Mouse (Mus musculus) E14TG2a.4 (cell line): ENCODE measurements at regions not wholly inside any gene's neighbourhood (a gene's known extent, or its start where the extent isn't known, plus 50 kb on each side); places are given as distances from the start of the nearest gene placed in this dataset.

Experiments used
- H3K27me3 ChIP-seq: 2 replicates; pipeline ENCODE4 v1.6.1; 2014; ENCODE audit warnings: low read length, control low read depth; ENCODE audit not compliant: insufficient read depth
- H3K36me3 ChIP-seq: 2 replicates; pipeline ENCODE4 v1.6.1; 2014; ENCODE audit warnings: low read length, control low read depth; ENCODE audit not compliant: insufficient read depth
- H3K4me1 ChIP-seq: replicated peaks from 2 replicates; pipeline ENCODE4 v1.6.1; 2014; ENCODE audit warnings: low read depth, low read length, control low read depth
- H3K4me3 ChIP-seq: replicated peaks from 2 replicates; pipeline ENCODE4 v1.5.1; 2014; ENCODE audit warnings: mild to moderate bottlenecking, low read length
- H3K9me3 ChIP-seq: 2 replicates; pipeline ENCODE4 v1.6.1; 2014; ENCODE audit warnings: low read length, control low read depth
- CTCF ChIP-seq: conservative IDR thresholded peaks from 2 replicates; pipeline ENCODE4 v1.5.1; 2014; ENCODE audit warnings: low read length
- NANOG ChIP-seq: IDR thresholded peaks from 2 replicates; pipeline ENCODE4 v1.6.1; 2014; ENCODE audit warnings: borderline replicate concordance, low read length, mixed read lengths
- POU5F1 ChIP-seq: IDR thresholded peaks from 2 replicates; pipeline ENCODE4 v1.6.1; 2014; ENCODE audit warnings: low read length, borderline replicate concordance

GRCm38 (mm10) chr3:9200156-9200555 lies 409.7 kb downstream of the Zfp704 start:
- Histone ChIP-seq H3K27me3 (peaks cover 23% of the 10 kb centered on the region), H3K9me3 (no peaks in the 10 kb centered on the region), H3K4me3 (no peak overlapping the region), H3K4me1 (no peaks in the 10 kb centered on the region), H3K36me3 (no peaks in the 10 kb centered on the region)
- no peak for TF ChIP-seq CTCF

GRCm38 (mm10) chr3:9198652-9199332 lies 411.1 kb downstream of the Zfp704 start:
- TF ChIP-seq CTCF: no peak
- no peak for TF ChIP-seq NANOG
- TF ChIP-seq POU5F1: no peak
- Histone ChIP-seq H3K36me3 (no peaks in the 10 kb centered on the region), H3K4me3 (no peak overlapping the region), H3K27me3 (peaks cover 17% of the 10 kb centered on the region), H3K4me1 (no peaks in the 10 kb centered on the region), H3K9me3 (no peaks in the 10 kb centered on the region)

- TF ChIP-seq CTCF (no peak), POU5F1 (no peak), NANOG (no peak)
Measured at GRCm38 (mm10) chr3:9195781-9196180, 414.1 kb downstream of the Zfp704 start.

GRCm38 (mm10) chr3:9189366-9190287 lies 420.3 kb downstream of the Zfp704 start:
- no peaks in the 10 kb centered on the region for H3K4me1 ChIP-seq
- no peaks in the 10 kb centered on the region for H3K9me3 ChIP-seq
- no peak overlapping the region for H3K4me3 ChIP-seq
- TF ChIP-seq POU5F1: no peak
- no peak for TF ChIP-seq NANOG
- TF ChIP-seq CTCF: no peak
- H3K27me3 ChIP-seq: peaks cover 11% of the 10 kb centered on the region
- H3K36me3 ChIP-seq: no peaks in the 10 kb centered on the region

More at GRCm38 (mm10) chr3:9195781-9196180, 414.1 kb downstream of the Zfp704 start:
- Histone ChIP-seq H3K4me3 (no peak overlapping the region), H3K9me3 (no peaks in the 10 kb centered on the region), H3K36me3 (no peaks in the 10 kb centered on the region), H3K27me3 (peaks cover 11% of the 10 kb centered on the region; the same call in 1 of the 2 replicates), H3K4me1 (no peaks in the 10 kb centered on the region)

GRCm38 (mm10) chr3:9186364-9187120 lies 423.3 kb downstream of the Zfp704 start:
- Histone ChIP-seq H3K27me3 (peaks cover 15% of the 10 kb centered on the region), H3K9me3 (no peaks in the 10 kb centered on the region), H3K4me1 (no peaks in the 10 kb centered on the region), H3K36me3 (no peaks in the 10 kb centered on the region), H3K4me3 (no peak overlapping the region)
- TF ChIP-seq CTCF: no peak
- no peak for TF ChIP-seq POU5F1
- TF ChIP-seq NANOG: no peak

GRCm38 (mm10) chr3:9181576-9181975 lies 428.3 kb downstream of the Zfp704 start:
- no peak for TF ChIP-seq CTCF
- TF ChIP-seq POU5F1: no peak
- no peak for TF ChIP-seq NANOG
- no peak overlapping the region for H3K4me3 ChIP-seq
- H3K36me3 ChIP-seq: no peaks in the 10 kb centered on the region
- H3K9me3 ChIP-seq: no peaks in the 10 kb centered on the region
- no peaks in the 10 kb centered on the region for H3K4me1 ChIP-seq
- H3K27me3 ChIP-seq: 0 out of 2 replicates have a peak, but pooled peaks cover 4% of the 10 kb centered on the region

GRCm38 (mm10) chr3:9179641-9180040 lies 430.2 kb downstream of the Zfp704 start:
- no peak for TF ChIP-seq CTCF
- no peak for TF ChIP-seq NANOG
- no peak for TF ChIP-seq POU5F1
- no peak overlapping the region for H3K4me3 ChIP-seq
- 0 out of 2 replicates have a peak, but pooled peaks cover 4% of the 10 kb centered on the region for H3K27me3 ChIP-seq

GRCm38 (mm10) chr3:9174517-9174832 lies 435.4 kb downstream of the Zfp704 start:
- H3K36me3 ChIP-seq: no peaks in the 10 kb centered on the region
- peaks cover 9% of the 10 kb centered on the region for H3K9me3 ChIP-seq
- H3K4me1 ChIP-seq: peaks cover 13% of the 10 kb centered on the region
- H3K27me3 ChIP-seq: peaks cover 19% of the 10 kb centered on the region
- TF ChIP-seq POU5F1 (no peak), CTCF (no peak), NANOG (no peak)
- no peak overlapping the region for H3K4me3 ChIP-seq

More at GRCm38 (mm10) chr3:9179641-9180040, 430.2 kb downstream of the Zfp704 start:
- no peaks in the 10 kb centered on the region for H3K4me1 ChIP-seq
- H3K9me3 ChIP-seq: no peaks in the 10 kb centered on the region
- H3K36me3 ChIP-seq: no peaks in the 10 kb centered on the region
